Mouse (Mus musculus) adrenal gland, postnatal 4 days (tissue): Measurements from ENCODE around the gene Cxcr6. TPM values are rescaled to one million over a fixed set of nuclear protein-coding genes. Genes with fewer than 3 reads are reported as not detected.

Experiments used
- DNase-seq, 2 experiments: peaks; one replicate each; pipeline ENCODE4 v3.0.0; 2021 to 2022; ENCODE audit warnings: low spot score in 2 of 2, mixed read lengths in 2 of 2
- total RNA-seq, 2 experiments: library from RNA; stranded (reverse); gene quantifications; 2 replicates each; pipeline ENCODE4 v1.2.3; 2021

Gene Cxcr6
- total RNA-seq, 2 experiments from 2014 or later: not detected

GRCm38 (mm10) chr9:123815996-123816395, 9.7 kb downstream of the Cxcr6 start:
- no peak for DNase-seq

GRCm38 (mm10) chr9:123818601-123819000, 12.3 kb downstream of the Cxcr6 start:
- DNase-seq: no peak

DNA sequence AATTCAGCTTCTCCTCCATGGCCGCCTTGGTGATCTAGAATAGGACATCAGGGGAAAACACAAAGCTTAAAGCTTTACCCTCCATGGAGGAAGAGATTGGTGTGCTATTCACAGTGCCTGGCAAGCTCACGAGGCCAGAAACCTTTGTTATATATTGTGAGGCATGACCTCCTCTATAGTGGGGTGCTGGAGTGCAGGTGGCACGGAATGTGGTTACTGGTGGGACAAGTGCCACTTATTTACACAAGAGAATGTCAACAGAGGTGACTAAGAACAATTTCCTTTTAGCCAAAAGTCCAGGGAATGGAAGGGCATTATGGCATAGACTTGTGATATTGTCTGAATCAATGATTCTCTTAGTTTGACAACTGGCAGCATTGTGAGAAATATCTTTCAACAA, 20.4 kb downstream of the Cxcr6 start:
- no peak for DNase-seq

- no peak for DNase-seq
Observed at GRCm38 (mm10) chr9:123828916-123829315, 22.6 kb downstream of the Cxcr6 start.

- no peak for DNase-seq
Observed at GRCm38 (mm10) chr9:123835851-123836250, 29.6 kb downstream of the Cxcr6 start.

- DNase-seq: no peak
Observed at GRCm38 (mm10) chr9:123840243-123840642, 34.0 kb downstream of the Cxcr6 start.

DNA sequence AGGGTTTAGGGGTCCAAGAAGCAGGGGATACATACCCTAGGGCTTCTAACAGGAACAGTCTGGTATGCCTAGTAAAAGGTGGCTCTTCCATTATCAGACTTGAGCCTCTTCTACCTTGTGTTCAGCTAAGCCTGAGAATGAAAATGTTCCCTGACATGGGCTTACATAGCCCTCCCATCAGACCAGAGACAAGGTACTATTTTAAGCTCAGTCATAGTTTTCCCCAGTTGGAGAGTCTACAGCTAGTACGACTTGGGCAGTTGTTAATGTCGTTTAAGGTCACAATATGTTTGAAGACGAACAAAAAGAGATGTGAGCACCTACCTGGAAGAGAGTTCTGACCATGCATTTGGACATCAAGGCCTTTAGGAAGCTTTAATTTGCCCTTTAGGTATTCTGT, 38.2 kb downstream of the Cxcr6 start:
- no peak for DNase-seq

DNA sequence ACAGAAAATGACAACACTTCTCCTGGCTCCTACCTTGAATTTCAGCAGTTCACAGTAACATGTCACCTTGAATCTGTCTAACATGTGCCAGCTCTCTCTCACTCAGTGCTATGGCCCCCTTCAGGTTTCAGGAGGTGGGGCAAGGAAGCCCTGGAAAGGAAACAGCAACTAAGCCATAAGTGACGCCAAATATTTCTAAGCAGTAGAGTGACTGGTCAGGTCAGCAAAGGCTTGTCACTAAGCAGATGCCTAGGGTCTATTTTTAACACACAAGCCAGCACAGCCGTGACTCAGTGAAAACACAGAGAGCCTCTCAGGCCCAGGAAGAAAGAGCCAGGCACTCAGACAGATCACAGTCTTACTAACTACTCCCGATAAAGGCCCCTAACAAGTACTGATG, 38.8 kb downstream of the Cxcr6 start:
- no peak for DNase-seq

DNA sequence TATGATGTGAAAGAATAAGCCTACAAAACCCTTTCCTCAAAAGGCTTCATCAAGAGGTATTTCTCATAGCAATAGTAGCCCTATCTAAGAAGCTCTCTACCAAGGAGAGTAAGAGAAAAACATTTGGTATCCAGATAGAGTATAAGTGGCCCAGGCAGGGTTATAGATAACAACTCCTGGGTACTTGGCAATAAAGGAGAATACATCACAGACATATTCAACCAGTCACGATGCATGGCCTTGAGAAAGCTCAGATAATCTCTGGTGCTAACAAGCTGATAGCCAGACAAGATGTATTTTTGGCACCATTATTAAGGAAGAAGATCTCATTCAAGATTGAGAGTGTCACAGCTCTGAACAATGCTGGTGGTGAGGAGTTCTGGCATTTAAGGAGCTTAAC, 40.2 kb downstream of the Cxcr6 start:
- no peak for DNase-seq

DNA sequence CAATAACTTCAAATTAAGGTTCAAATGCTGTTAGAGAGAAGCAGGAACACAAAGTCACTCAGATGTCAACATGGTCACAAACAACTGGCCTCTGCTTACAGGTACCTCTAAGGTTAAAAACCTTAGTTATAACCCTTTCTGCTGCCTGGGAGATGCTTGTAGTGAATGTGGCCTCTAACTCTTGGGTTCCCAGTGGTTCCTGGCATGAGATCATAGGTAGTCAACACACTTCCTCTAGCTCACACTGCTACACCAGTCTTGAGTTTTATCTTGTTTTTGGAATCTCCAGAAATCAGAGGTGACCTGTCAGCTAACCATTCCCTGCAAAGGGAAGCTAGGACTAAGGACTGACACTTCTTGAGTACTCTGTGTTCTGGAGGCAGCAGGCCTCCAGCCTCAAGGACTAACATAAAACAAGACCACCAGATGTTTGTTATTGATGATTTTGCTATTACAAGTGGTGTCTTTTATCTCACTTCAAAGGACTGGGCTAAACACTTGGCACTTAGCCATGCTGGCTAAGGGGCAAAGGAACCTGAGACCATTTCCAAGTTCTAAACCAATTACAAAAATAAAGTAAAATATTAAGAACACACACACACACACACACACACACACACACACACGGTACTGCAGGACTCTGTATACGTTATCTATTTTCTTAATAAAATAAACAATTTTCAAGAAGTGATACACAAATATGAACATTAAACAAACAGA, 43.9 kb downstream of the Cxcr6 start:
- no peak for DNase-seq

DNA sequence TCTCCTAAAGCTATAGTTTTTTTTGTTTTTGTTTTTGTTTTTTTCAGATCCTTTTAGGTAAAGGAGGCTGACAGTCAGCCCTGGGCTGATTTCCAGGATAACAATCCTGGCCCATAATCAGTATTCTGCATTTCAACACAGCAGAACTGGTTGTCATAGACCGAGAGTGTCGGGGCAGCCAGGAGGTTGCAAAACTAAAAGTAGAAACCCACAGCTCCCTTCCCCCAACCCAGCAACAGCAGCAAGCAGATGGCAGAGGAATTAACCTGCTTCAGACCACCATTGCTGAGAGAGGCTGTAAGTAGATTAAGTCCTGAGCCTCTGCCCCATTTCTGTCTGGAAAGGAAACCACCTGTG, 44.4 kb downstream of the Cxcr6 start:
- peak in 1 of 2 experiments; percentile 18 for DNase-seq

- DNase-seq: peak in 1 of 2 experiments; percentile 36
Observed at GRCm38 (mm10) chr9:123851062-123851712, 44.9 kb downstream of the Cxcr6 start.

DNA sequence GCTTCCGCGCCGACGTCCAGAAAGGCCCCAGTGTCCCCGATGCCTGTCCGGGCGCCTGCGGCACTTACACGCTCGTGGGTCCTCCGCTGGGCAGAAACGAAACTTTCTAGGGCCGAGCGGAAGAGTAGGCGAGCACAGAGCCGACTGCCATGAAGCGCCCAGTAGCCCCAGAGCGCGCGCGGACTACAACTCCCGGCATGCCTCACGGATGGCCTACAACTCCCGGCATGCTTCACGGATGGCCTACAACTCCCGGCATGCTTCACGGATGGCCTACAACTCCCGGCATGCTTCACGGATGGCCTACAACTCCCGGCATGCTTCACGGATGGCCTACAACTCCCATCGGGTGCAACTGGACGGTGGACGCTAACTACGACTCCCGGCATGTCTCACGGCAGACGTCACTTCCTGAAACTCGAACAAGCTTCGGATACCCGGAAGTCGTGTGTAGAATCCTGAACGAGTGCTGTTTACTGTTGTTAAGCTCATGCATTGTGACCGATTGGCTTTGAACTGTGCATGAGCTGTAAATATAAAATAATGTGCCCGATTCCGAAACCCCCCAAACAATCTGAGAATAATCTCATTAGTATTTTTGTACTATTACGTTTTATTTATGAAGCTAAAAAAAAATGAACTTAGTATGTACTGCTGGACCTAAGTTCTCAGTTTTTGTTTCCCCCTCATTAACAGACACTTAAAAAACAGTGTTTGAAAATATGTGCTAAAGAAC, 45.6 kb downstream of the Cxcr6 start, which contains the start of gene Fyco1:
Fyco1 (minus strand) TSS at position 187 of the 736 bp plus-strand sequence.
- DNase-seq: peak; percentile 63 to 81

DNA sequence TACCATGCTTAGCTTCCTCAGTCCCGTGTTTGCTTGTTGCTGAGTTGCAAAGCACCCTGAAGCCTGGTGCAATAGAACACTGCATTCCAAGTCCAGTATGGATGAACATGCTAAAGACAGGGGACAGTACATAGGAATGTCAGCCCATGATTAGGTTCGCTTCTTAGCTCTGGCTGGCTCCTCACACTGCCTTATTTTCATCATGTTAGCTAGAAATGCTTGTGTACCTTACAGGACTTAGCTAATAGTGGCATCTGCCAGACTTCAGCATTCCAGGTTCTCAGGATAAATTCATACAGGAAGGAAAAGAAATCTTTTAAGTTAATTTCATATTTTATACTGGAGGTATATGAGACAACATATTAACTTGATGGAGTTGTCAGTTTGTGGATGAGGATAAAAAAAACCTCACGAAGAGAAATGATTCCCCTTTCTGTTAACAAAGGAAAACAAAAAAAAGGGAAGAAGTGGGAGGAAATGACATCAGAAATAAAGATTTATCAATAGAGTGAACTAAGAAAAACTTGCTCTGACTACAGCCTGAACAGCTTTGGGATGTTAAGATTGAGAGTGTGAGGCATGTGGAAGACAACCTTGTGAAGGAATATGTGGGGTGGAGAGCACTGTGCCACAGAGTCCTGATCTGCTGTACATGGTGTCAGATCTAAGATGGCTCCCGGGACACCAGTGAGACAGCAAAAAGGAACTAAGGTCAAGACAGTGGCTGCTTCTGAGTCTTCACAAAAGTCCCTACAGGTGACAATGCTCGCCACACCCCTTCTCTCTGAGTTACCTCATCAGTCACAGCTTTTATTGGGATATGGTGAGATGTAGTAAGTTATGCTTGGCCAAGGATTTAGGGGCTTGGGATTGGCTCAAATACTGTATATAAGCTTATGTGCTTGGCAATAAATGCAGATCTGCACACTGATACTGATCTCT, 46.4 kb downstream of the Cxcr6 start:
- no peak for DNase-seq

DNA sequence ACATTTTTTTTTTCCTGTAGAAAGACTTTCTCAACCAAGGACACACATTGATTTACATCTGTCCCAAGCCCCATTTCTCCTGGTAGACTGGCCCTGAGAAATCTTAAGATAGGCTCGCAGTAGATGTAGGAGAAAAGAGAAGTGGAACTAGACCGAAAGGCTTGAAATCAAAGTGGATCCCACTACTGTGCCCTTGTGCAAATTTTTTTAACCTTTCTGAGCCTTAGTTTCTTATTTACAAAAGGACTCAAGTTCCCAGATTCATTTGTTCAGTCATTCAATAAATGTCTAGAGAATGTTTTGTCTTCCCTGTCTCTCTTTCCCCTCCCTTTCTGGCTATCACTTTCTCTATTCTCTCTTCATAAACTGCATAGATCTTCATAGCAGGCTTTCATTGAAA, 50.6 kb downstream of the Cxcr6 start:
- DNase-seq: no peak

Other genes with a start within 250 kb of the Cxcr6 start
- gene Slc6a20b, start 173.9 kb upstream of the Cxcr6 start, total RNA-seq: 1 to 10 TPM in 1 of 2 experiments, under 1 TPM in 1; 0.14 to 3.0 TPM
- gene Ccr9, start 128.0 kb upstream of the Cxcr6 start, total RNA-seq: under 1 TPM in 1 of 2 experiments, not detected in 1; 0.17 TPM
- gene Slc6a20a, start 127.6 kb upstream of the Cxcr6 start, total RNA-seq: 1 to 10 TPM in 1 of 2 experiments, under 1 TPM in 1; 0.28 to 1.1 TPM
- gene Lztfl1, start 88.8 kb upstream of the Cxcr6 start, total RNA-seq: 10 to 100 TPM; 48.1 to 52.3 TPM
- gene Fyco1, start 45.4 kb downstream of the Cxcr6 start, total RNA-seq: 10 to 100 TPM; 61.5 to 63.9 TPM
- gene Xcr1, start 55.6 kb downstream of the Cxcr6 start, total RNA-seq: under 1 TPM in 1 of 2 experiments, not detected in 1; 0.11 TPM
- 1 to 10 TPM; 2.6 to 2.9 TPM for gene Ccr1, start 162.2 kb downstream of the Cxcr6 start, total RNA-seq
- not detected for gene Ccr1l1, start 171.9 kb downstream of the Cxcr6 start, total RNA-seq
- gene Ccr3, start 215.5 kb downstream of the Cxcr6 start, total RNA-seq: under 1 TPM; 0.11 to 0.14 TPM